Mouse (Mus musculus) retina, postnatal 7 days (tissue): ENCODE measurements at regions not wholly inside any gene's neighbourhood (a gene's known extent, or its start where the extent isn't known, plus 50 kb on each side); places are given as distances from the start of the nearest gene placed in this dataset.

ENCODE experiments used
- DNase-seq: peaks from one replicate; pipeline ENCODE4 v3.0.0-alpha.2; 2012; ENCODE audit warnings: low read depth, low spot score

- no peak for DNase-seq
Observed at GRCm38 (mm10) chr14:68447240-68447923, 846.7 kb downstream of the Synb start.

DNA sequence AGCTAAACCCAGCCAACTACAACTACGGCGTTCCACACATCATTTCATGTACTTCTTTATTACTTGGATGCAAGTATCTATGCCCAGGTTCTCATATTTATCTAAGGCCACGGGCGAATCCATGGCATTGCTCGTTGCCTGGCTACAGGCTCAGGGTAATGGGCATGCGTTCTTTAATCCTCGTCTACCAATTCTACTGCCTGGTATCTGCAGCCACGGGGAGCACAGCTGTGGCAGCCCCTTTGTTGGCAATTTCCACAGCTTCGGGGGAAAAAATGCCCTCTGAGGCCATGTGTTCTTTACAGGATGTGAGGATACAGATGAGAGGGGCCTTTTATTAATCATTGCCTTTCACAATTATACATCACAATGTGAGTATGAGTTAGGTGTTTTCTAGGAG, 860.8 kb downstream of the Synb start:
- DNase-seq = no peak

GRCm38 (mm10) chr14:68432111-68432510, 862.0 kb downstream of the Synb start:
- DNase-seq = no peak

GRCm38 (mm10) chr14:68427235-68427634, 866.9 kb downstream of the Synb start:
- DNase-seq = no peak

DNA sequence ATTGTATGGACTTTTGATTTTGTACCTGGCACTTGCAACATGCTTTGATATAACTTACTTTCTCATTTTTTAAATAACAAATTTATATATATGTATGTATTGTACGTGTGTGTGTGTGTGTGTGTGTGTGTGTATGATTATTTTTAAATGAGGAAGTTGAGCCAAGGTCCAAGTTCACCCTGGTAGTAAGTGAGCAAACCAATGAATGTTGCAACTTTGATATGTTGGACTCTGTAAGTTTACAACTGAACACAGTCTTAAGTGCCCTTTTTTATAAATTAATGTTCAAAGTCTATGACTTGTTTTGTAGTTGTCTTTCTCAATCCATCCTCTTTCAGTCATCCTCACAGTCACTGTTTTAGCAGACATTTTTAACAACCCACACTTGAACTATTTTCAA, 901.7 kb downstream of the Synb start:
- DNase-seq = no peak

DNA sequence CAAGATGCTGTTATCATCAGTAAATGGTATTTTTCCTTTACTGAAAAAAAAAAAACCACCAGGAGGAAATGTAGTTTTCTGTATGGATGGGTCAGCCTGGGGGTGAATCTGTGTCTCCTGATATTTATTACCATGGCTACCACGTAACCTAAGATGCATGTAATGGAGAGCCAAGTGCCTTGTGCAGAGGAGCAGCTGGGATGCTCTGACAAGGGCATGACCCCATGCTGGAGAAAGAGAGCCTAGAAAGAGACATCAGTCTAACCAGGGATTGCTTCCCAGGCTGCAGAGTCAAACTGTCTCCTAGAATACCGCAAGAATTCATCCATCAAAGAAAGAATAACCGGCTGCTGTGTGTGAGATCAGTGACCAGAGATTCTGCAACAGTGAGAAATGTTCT, 902.2 kb downstream of the Synb start:
- no peak for DNase-seq

DNA sequence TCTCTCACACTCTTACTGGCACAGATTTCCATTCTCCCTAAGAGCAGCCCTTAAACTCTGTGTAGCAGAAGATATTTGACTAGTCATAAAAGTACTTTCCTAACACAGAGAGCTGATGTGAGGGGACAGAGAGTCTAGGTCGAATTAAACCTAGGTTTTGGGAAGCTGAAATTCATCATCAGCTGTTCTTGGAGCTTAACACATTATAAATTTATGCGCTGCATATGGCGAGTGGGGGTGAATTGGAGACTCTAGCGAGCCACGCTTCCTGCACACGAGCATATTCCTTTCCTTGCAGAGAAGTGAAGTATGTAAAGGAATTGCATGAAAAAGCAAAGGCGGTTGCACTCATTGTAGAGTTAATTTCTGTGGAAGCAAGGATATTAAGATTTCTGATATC, 912.4 kb downstream of the Synb start:
- DNase-seq = no peak

GRCm38 (mm10) chr14:68367696-68368095, 926.4 kb downstream of the Synb start:
- DNase-seq = no peak

DNA sequence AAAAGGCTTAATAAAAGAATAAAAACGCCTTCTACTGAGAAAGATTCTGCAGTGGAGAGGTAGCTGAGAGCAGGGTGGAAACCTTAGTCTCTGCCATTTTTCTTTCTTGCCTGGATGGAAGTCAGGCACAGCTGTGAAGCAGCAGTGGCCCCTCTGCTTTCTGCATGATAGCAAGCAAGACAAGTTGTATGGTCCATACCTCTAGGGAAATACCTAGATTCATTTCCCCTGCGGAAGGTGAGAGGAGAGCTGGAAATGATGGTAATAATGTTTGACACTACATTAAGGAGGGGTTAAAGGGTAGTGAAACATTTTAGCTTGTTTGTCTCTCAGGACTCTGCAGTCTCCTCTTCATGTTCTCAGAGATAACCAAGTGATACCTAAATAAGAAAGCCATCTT, 930.2 kb downstream of the Synb start:
- DNase-seq = no peak

GRCm38 (mm10) chr14:68361998-68362397, 932.1 kb downstream of the Synb start:
- no peak for DNase-seq

- peak; percentile 11 for DNase-seq
Observed at GRCm38 (mm10) chr14:68361481-68361880, 932.6 kb downstream of the Synb start.

DNA sequence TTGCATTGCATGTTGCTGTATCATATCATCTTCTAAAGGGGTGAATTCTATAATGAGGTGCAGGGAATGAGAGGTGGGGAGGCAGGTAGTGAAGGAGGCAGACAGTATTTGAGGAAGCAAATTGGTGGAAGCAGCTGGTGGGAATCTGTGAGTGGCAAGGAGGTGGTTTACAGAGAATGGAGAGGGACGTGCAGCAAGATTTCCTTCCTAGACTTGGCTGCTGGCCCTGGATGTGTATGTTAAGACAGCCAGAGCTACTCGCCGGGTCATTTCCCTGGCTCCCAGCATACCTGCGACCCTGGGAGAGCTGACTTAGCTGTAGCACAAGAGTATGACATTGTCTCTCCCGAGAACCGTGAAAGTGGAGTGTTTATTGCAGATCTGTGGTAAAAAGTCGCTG, 937.7 kb downstream of the Synb start:
- no peak for DNase-seq

- DNase-seq = peak; percentile 23
Observed at GRCm38 (mm10) chr14:68355462-68355905, 938.6 kb downstream of the Synb start.

GRCm38 (mm10) chr14:68345527-68345926, 948.6 kb downstream of the Synb start:
- DNase-seq = no peak

- no peak for DNase-seq
Observed at GRCm38 (mm10) chr14:68344715-68345114, 949.4 kb downstream of the Synb start.

GRCm38 (mm10) chr14:68338440-68338839, 955.7 kb downstream of the Synb start:
- no peak for DNase-seq

DNA sequence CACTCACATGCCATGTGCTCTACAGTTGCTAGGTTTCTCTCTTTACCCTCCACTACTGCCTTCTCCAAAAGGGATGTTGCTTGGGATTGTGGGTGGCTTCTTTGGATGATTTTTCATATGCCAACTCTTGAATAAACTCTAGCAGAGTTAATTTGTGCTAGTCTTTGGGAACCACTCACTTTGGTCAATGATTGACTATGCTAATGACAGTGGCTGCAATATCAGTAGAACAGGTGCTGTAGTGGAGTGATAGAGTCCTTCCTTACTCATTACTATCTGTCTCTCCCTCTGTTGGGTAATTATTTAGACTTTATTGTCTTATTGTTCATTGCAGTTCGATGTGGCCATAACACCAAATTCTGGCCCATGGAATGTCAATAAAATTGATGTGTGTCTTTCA, 969.0 kb downstream of the Synb start:
- DNase-seq = no peak

DNA sequence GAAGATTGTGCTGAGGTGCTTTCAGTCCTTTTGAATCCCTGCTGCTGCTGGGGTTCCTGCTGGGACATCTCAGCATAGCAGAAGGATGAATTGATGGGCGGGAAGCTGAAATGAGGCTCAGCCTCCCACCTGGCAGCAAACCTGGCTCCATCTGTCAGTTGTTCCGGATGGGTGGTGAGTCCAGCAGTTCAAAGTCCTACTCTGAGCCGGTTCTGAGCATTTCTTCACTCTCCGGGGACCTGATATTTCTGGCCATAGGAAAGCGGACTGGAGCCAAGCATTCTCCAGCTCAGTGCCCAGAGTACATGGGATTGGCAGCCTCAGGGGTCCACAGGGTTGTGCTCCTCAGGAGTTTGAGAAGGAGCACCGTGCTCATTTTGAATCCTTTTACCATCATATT, 971.1 kb downstream of the Synb start:
- DNase-seq = no peak

DNA sequence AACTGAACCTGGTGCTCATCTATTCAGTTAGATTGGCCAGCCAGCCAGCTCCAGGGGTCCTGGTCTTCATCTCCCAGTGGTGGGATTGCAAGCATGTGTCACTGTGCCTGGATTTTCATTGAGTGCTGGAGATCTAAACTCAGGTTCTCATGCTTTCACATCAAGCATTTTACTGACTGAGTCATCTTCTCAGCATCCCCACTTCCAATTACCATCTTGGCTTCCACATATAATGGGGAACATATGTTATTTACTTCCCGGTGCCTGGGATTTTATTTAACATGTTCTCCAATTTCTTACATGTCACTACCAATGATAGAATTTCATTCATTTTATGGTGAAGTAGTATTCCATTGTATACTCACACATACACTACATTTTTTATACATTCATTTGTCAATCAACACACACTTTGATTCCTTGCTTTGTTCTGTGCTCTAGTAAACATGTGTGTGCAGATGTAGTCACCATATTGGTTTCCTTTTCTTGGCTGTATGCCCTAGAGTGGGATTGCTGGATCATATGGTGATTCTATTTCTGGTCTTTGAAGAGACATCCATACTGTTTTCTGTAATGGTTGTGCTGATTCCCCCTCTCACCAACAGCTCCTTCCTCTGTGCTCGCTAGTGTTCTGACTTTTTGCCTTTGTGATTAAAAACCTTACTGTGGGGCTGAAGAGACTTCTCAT, 986.0 kb downstream of the Synb start:
- DNase-seq = no peak

DNA sequence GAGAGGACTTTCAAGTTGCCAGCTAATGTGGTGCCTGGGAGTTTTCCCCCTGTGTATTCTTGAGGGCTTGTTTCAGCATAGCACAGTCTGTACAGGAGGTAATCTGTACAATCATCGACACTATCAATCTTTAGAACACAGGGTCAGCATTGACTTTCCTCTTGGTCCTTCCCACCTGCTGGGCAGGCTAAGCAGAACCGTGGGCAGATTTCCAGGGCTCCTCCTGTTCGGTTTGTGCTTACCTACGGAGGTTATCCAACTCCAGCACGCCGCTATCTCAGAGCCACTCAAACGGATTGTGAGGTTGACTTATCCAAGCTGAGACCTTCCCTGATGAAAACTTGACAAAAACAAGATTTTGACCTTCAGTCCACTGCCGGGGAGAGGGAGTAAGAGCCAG, 988.9 kb downstream of the Synb start:
- DNase-seq = no peak

DNA sequence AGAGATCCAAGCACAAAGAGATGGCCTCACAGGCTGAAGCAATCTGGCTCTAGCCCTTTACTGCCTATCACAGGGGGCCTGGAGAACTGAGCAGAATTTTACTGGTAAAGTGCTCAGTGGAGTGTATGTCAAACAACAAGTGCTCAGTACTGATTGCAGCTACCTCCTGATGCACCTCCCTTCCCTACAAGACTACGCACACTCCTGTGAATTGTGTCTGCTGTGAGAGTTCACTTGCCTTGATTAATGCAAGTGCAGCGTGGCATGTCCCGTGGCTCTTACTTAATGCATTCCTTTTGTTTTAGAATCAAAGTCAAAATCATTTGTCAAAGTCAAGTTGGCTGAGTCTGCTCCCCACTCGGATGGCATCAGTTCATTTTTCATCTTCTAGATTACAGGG, 992.4 kb downstream of the Synb start:
- DNase-seq = no peak

- no peak for DNase-seq
Observed at GRCm38 (mm10) chr14:68285546-68285945, 1008.6 kb downstream of the Synb start.

DNA sequence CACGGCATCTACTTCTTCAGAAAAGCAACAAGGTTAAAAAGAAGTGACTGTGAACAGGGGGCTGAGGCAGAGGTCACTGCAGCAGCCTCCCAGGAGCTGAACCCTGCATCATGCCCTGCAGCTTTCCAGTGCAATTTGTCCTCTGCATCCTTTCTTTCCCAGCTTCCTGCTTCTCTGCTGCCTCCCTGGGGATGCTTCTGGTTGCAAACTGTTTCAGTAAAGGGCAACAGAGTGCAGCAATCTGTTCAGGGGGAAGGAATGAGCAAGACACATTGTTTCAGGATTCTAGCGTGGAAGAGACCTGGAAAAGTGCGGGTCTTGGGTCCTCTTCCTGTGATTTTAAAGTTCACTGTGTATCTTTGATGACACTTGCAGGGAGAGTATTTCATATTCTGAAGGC, 1032.7 kb downstream of the Synb start:
- DNase-seq = no peak
